Mouse (Mus musculus) cerebral cortex, adult 2 months (tissue): ENCODE data around the gene Smpd3.

Source experiments
- WGBS: fragments of 180-500 bp; shearing (Covaris S2); methylation state at CpG from one replicate; pipeline ENCODE4 v1.1.7; 2018; 5-methylcytosine and 5-hydroxymethylcytosine counted together

The Smpd3 gene

DNA sequence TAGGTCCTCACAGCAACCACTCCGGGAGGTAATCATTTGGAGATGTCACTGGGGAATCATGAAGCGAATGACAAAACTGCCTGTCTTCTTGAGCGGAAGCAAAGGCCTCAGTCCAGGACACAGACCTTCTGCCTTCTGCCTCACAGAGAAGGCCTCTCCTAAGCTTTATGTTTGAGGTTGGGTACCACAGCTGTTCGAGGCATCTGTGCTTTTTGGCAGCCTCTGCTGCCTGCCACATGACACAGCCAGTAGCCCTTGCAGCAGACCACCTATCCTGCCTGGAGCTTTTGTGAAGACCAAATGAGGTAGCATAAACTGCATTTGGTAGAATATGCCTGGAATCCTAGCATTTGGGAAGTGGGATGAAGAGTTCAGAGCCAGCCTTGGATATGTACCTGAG is 11.2 kb downstream of the Smpd3 start:
- whole genome bisulfite sequencing: 61% methylated on average over 4 of the region's 4 CpGs

DNA sequence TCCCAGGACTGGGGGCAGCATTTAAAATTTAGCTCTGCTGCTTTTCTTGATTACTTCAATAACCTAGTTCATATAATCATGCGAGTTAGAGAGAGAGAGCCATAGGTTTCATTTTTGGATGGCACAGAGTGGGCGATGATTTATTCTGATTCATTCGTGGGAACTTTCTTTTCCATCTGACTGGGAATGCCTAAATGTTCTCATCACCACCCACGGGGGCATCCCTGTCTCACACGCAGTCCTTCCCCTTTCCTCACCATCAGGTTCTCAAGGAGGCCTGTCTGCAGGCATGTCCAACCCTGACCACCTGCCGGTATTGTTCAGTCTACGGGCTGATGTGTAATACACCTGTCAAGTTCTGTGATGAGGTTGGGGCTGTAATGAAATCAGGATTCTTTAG is 16.4 kb downstream of the Smpd3 start:
- 58% methylated on average over 7 of the region's 7 CpGs for WGBS

GRCm38 (mm10) chr8:106320002-106320401 is 17.8 kb downstream of the Smpd3 start:
- WGBS: 60% methylated on average over 6 of the region's 6 CpGs

DNA sequence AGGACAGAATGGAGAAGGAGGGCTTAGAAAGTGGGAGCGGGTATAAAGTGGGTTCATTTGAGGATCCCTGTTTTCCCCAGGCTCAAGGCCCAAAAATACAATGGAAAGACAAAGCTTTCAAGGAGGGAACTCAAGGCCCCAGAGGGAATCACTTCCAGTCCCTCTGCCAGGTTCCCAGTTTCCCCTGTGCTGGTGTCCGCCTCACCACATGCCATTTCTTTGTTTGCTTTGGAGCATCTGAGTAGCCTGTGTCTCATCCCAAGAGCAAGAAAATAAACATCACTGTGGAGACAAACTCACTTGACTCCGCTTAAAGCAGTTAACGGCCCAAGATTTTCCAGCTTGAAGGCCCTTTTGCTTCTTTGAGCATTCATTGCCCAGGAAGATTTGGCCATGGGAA is 20.7 kb downstream of the Smpd3 start:
- 62% methylated on average over 4 of the region's 4 CpGs for WGBS

GRCm38 (mm10) chr8:106316506-106316905 is 21.3 kb downstream of the Smpd3 start:
- WGBS: 70% methylated on average over 10 of the region's 10 CpGs

DNA sequence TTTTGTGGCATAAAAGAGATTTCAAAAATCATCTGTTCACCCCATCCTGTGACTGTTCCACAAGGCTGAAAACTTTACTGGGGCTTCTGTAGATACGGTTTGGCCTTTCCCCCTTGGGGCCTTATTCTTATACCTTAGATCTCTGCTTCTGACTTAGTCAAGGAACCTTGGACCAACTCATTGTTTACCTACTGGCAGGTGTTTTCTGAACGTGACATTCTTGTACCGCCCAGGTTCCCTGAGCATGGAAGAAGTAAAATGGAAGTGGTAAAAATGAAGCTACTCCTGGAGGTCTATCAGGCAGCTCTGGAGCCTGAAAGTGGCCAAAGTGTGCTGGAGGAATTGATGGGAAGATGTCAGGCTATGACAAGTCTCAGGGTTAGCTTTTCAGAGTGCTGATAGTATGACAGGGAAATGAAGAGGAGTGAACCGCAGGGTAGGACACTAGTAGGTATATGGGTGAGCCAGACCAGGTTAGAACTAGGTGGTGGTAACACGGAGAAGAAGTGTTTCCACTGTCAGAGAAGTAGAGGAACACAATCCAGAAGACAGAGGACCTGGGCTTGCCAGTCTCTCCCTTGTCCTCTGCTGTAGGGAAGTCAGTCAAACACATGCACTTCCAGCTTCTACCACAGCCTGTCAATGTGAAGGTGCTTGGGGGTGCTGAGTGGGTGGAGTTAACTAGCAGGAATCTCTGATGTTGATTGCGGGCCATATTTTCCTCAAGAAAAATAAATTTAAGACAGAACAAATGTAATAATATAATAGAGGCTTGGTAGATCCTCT is 22.2 kb downstream of the Smpd3 start:
- WGBS: 79% methylated on average over 6 of the region's 6 CpGs

GRCm38 (mm10) chr8:106313799-106314198 is 24.0 kb downstream of the Smpd3 start:
- 35% methylated on average over 2 of the region's 2 CpGs for WGBS

GRCm38 (mm10) chr8:106313120-106313737 is 24.6 kb downstream of the Smpd3 start:
- WGBS: 81% methylated on average over 6 of the region's 6 CpGs

DNA sequence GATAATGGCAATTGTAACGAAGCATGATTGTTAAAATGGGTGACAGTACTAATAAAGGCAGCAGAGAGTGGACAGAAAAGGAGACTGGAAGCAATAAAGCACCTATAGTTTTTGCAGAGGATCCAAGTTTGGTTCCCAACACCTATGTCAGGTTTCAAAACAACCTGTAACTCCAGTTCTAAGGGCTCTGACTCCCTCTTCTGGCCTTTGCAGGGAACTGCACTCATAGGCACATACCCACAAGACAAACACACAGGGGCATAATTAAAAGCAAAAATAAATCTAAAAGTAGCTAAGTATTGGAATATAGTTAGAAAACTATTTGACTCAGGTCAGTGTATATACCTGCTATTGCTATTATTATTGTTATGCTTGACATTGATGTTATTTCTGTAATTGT is 25.8 kb downstream of the Smpd3 start:
- 98% methylated on average over 1 of the region's 1 CpGs for WGBS

DNA sequence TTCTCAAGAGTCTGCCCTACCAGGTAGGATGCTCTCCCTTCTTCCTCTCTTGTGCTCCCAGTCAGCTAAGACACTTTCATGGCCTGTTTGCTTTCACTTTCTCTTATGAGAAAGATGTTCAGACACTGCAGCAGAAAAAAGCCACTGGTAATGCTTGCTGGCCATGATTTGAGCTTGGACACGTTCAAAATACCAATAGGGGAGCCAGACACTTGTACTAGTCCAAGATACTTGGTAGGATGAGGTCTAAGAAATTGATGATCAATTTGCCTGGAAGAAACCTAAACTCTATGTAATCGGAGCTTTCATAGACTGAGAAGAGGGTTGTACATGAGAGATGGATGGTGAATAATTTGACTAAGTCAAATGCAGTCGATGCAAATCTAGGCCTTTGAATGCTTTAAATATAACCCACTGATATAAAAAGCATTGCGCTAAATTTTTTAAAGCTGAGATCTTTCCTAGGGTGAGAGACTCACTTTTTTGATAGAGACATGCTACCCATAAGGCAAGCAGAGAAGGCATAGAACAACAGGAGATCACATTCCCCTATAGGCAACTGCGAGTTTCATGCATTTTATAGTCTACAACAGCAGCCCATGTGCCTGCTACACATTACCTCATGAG is 27.6 kb downstream of the Smpd3 start:
- WGBS: 47% methylated on average over 5 of the region's 5 CpGs

DNA sequence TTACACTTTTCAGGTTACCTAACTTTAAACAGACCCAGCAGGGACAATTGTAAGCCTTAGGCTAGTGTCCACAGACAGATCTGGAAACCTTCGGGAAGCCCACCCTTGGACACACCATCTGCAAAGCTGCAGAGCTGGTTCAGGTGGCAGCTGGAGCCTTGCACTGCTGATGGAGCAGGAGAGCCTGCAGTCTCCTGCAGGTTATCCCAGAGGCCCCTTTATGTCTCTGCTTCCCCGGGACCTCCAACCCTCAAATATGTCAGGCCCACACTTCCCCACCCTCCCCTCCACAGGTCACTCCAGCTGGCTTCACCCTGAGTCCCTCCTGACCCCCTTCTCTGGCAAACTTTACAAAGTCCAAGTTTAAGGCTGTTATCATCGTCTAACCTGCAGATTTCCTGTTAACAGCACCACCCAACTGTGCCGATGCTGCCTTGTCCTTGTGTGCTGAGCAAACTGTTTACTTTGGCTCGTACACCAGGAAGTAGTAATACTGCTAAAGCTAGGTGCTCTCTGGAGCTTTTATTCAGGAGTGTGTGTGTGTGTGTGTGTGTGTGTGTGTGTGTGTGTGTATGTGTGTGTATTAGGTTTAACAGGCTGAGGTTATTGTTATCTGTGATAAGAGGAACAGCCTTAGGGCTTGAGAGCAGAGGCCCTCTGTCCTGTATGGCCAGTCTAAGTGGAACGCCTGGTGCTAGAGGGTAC is 29.6 kb downstream of the Smpd3 start:
- 70% methylated on average over 6 of the region's 6 CpGs for WGBS

- 87% methylated on average over 2 of the region's 2 CpGs for WGBS
These were observed 30.2 kb downstream of the Smpd3 start for GRCm38 (mm10) chr8:106307586-106307985.

DNA sequence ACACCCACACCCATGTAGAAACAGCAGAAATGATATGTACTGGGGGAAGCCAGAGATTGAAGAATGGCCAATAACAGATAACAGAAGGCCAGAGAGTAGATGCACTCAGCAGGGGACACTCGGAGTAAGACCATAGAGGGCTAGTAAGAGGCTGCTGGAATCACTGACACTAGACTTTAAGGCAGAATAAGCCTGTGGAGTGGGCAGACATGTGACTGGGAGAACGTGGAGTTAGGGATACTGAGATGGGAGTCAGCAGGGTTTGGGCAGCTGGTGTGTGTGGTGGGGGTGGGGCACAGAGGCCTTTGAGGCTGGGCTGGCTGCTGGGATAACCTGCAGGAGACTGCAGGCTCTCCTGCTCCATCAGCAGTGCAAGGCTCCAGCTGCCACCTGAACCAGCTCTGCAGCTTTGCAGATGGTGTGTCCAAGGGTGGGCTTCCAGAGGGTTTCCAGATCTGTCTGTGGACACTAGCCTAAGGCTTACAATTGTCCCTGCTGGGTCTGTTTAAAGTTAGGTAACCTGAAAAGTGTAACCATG is 31.0 kb downstream of the Smpd3 start:
- 53% methylated on average over 2 of the region's 2 CpGs for WGBS

DNA sequence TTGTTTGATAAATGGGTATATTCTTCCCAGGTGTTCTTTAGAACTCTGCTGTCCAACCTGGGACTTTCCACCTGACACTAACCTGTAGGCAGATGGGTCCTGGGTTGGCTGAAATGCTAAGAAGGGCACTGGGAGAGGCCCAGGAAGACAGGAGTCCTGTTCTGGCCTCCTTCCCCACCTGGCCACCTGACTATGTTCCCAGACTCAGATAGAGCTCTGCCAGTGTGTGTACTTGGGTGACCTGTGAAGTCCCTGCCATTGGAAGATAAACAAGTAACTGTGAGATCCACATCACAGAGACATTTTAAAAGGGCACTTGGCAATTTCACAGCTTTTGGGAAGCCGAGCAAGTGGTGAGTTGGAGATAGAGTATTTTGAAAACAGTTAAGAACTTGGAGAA is 31.7 kb downstream of the Smpd3 start:
- WGBS: 70% methylated on average over 1 of the region's 1 CpGs

DNA sequence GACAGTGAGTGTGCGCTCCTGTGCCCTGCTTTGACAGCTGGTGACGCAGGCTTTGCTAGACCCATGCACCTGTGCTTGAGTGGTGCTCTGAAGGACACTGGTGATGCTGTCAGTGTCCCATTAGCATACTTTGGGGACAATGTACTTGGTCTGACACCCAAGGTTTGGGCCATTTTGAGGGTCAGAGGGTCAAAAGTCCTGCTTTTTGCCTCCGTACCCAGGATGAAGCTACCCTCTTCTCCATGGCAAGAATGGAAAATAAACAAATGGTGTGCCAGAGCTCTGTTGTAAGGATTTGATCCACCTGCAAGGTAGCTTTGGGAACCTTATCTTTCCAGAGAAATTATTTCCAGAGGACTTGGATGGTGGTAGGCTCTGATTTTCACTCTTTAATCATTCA is 32.5 kb downstream of the Smpd3 start:
- 96% methylated on average over 3 of the region's 3 CpGs for WGBS

GRCm38 (mm10) chr8:106304321-106304720 is 33.5 kb downstream of the Smpd3 start:
- WGBS: 76% methylated on average over 6 of the region's 6 CpGs

GRCm38 (mm10) chr8:106300739-106301715 is 36.8 kb downstream of the Smpd3 start:
- 39% methylated on average over 9 of the region's 9 CpGs for WGBS

- WGBS: 79% methylated on average over 3 of the region's 3 CpGs
These were observed 38.1 kb downstream of the Smpd3 start for GRCm38 (mm10) chr8:106299686-106300085.

DNA sequence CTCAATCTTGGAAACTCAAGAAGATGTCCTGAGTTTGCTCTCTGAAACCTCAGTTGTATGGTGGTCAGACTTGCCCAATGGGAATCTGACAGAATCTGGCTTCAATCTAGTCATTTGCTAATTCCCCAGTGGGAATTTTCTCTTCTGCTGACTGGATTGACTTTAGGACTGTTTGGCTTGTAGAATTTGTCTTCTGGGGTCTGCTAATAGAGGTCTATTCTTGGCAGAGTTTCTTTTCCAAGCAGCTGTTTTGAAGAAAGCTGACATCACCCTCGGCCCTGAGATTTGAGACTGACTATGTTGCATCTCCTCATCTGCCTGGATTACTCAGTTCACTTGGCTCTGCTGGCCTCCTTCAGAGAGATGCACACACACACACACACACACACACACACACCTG is 38.9 kb downstream of the Smpd3 start:
- WGBS: 60% methylated on average over 1 of the region's 1 CpGs

DNA sequence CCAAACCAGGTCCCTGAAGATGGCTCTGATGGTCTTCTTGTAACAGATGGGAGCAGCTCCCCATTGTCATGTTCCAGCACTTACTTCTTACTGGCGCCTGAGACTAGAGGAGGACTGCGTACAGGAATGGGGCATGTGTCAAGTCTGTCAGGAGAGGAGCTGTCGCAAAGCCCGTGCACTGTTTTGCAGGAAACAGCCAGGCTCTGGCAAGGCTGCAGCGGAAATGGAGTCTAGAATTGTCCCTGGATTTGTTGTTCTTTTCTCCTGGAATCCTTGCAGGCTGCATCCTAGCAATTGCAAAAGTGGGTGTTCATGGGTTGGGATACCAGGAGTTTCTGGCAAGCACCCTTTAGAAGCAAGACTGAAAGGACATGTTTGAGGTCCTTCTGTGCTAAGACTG is 39.5 kb downstream of the Smpd3 start:
- 34% methylated on average over 5 of the region's 5 CpGs for WGBS
